In genomic region chr7:84794655-84795054, GRCm38 (mm10) we compare ENCODE assay signal across 7 mouse cellular contexts. TPM values are rescaled to one million over a fixed set of nuclear protein-coding genes. Genes with fewer than 3 reads are reported as not detected.
DNase-seq lines count a peak whose midpoint lies in the region; ATAC-seq and TF ChIP-seq lines count a peak whose summit lies in the region.

No protein-coding gene starts in this region.

- no peaks in the 10 kb centered on the region for H3K36me3 ChIP-seq in kidney, adult 2 months (ENCODE audit: control insufficient read depth, insufficient read depth, low read length)
- no peaks in the 10 kb centered on the region for H3K36me3 ChIP-seq in neural tube, embryonic 14.5 days (ENCODE audit: control insufficient read depth, insufficient read depth, low read length)
- no peaks in the 10 kb centered on the region for H3K36me3 ChIP-seq in neural tube, embryonic 15.5 days

- H3K27me3 ChIP-seq in kidney, adult 2 months (replicated peaks; ENCODE audit: control insufficient read depth, insufficient read depth, low read length): no peaks in the 10 kb centered on the region
- no peaks in the 10 kb centered on the region for H3K27me3 ChIP-seq in neural tube, embryonic 14.5 days (ENCODE audit: control insufficient read depth, insufficient read depth, low read length)
- no peaks in the 10 kb centered on the region for H3K27me3 ChIP-seq in neural tube, embryonic 15.5 days (replicated peaks)

- H3K4me2 ChIP-seq in neural tube, embryonic 14.5 days (ENCODE audit: low read depth, low read length): no peak overlapping the region
- no peak overlapping the region for H3K4me2 ChIP-seq in neural tube, embryonic 15.5 days

- H3K4me3 ChIP-seq in kidney, adult 2 months (ENCODE audit: insufficient read depth, low read depth, low read length): no peak overlapping the region
- no peak overlapping the region for H3K4me3 ChIP-seq in neural tube, embryonic 14.5 days (ENCODE audit: low read depth, low read length)
- H3K4me3 ChIP-seq in neural tube, embryonic 15.5 days (replicated peaks): no peak overlapping the region

- no peaks in the 10 kb centered on the region for H3K4me1 ChIP-seq in kidney, adult 2 months (ENCODE audit: control insufficient read depth, insufficient read depth, low read length)
- H3K4me1 ChIP-seq in neural tube, embryonic 14.5 days (ENCODE audit: control insufficient read depth, insufficient read depth, low read length): no peaks in the 10 kb centered on the region
- H3K4me1 ChIP-seq in neural tube, embryonic 15.5 days: no peaks in the 10 kb centered on the region

- 7% methylated on average over 1 of the region's 1 CpGs for WGBS in kidney, adult 2 months
- WGBS in neural tube, embryonic 14.5 days: 11% methylated on average over 1 of the region's 1 CpGs
- 22% methylated on average over 1 of the region's 1 CpGs for WGBS in neural tube, embryonic 15.5 days

- peak; percentile 44 for DNase-seq in kidney, adult 2 months
- no peak for DNase-seq in kidney, postnatal 10 days
- DNase-seq in brain, embryonic 14.5 days (ENCODE audit: low read depth): peak; percentile 59
- peak; percentile 16 for DNase-seq in retina, postnatal 7 days (ENCODE audit: low read depth, low spot score)
- no peak for DNase-seq in spleen, postnatal 14 days (ENCODE audit: low spot score in 2 of 2)

- no peak overlapping the region for H3K9ac ChIP-seq in neural tube, embryonic 14.5 days (replicated peaks; ENCODE audit: low read depth, low read length)
- no peak overlapping the region for H3K9ac ChIP-seq in neural tube, embryonic 15.5 days (replicated peaks)

- TF ChIP-seq POLR2A in kidney, adult 2 months (IDR thresholded peaks at IDR 0.05; ENCODE audit: low read depth, low read length): no peak
- no peak for TF ChIP-seq POLR2A in brain, embryonic 14.5 days (IDR thresholded peaks at IDR 0.05; ENCODE audit: borderline replicate concordance, extremely low read depth, insufficient read depth, insufficient read length, poor library complexity, severe bottlenecking)

- ATAC-seq in neural tube, embryonic 14.5 days (ENCODE audit: low read depth): peak; percentile 66; the same call in 1 of the 2 replicates
- no peak; the same call in 1 of the 2 replicates for ATAC-seq in neural tube, embryonic 15.5 days (ENCODE audit: low FRiP score)

- H3K9me3 ChIP-seq in neural tube, embryonic 14.5 days (ENCODE audit: control insufficient read depth, low read length): no peaks in the 10 kb centered on the region
- no peaks in the 10 kb centered on the region for H3K9me3 ChIP-seq in neural tube, embryonic 15.5 days (replicated peaks)

- H3K27ac ChIP-seq in kidney, adult 2 months (ENCODE audit: insufficient read depth, low read depth, low read length): no peak overlapping the region
- no peak overlapping the region for H3K27ac ChIP-seq in neural tube, embryonic 14.5 days (ENCODE audit: low read depth, low read length)
- no peak overlapping the region for H3K27ac ChIP-seq in neural tube, embryonic 15.5 days (replicated peaks)

- TF ChIP-seq CTCF in kidney, adult 2 months (conservative IDR thresholded peaks at IDR 0.05; ENCODE audit: insufficient read depth, insufficient read length, low read depth, low read length): no peak
- no peak for TF ChIP-seq CTCF in brain, embryonic 14.5 days (IDR thresholded peaks at IDR 0.05; ENCODE audit: borderline replicate concordance, extremely low read depth, insufficient read depth, insufficient read length)

RNA-seq across cellular contexts. Expression of gene Olfr291, which starts 58.7 kb away (rescaled TPM):
- polyA plus RNA-seq in kidney, adult 2 months (2012; rRNA removed): not detected in 2 replicates
- not detected in 2 replicates for polyA plus RNA-seq in neural tube, embryonic 14.5 days (2014; fragmentation: Nextera tagmentation; extraction: Ambion mirVana)
- polyA plus RNA-seq in neural tube, embryonic 15.5 days (2015; fragmentation: Nextera tagmentation; extraction: Ambion mirVana): not detected in 2 replicates
- not detected in 2 replicates for polyA plus RNA-seq in brain, embryonic 14.5 days (2012; rRNA removed)

Comparison
In these comparisons a context has a peak if more than half of its experiments do, and no peak if none do; other contexts are left out.
1. DNase-seq: peak in kidney, adult 2 months (single experiment), brain, embryonic 14.5 days (single experiment) and retina, postnatal 7 days (single experiment); none in kidney, postnatal 10 days (single experiment) and spleen, postnatal 14 days (0 of 2).